Mouse (Mus musculus): Measurements from ENCODE around the gene Rbm45.
A peak's percentile ranks its signal among the peaks of the same experiment; 100 is the strongest.

Gene Rbm45

DNA sequence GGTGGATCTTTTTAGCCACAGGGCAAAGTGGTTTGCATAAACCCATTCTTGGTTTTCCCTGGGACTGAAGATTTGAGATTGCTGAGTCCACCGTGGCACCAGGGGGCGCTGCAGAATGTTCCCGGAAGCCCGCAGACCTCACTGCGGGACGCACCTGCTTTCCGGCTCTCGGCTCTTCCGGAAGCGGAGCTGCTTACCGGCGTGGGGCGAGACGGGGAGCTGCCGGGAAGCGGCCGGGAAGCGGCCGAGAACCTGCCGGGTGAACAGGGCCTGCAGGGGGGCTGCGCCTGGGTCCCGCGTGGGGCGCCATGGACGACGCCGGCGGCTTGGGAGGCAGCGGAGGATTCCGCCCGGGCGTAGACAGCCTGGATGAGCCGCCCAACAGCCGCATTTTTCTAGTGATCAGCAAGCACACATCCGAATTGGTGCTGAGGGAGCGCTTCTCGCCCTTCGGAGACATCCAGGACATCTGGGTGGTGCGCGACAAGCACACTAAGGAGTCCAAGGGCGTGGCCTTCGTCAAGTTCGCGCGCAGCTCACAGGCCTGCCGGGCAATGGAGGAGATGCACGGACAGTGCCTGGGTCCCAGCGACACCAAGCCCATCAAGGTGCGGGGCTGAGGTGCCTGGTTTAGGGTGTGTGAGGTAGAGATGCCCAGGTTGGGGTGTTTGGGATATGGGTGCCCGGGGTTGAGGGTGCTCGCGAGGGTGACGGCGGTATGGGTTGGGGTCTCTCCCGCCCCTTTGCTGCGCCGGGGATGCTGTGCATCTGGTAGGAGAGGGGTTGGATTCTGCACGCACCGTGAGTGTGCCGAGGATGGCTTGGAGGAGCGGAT is at the start of gene Rbm45:
Rbm45 (plus strand) TSS at position 164 of the 835 bp plus-strand sequence.
- DNase-seq, result peak; percentile 79

DNA sequence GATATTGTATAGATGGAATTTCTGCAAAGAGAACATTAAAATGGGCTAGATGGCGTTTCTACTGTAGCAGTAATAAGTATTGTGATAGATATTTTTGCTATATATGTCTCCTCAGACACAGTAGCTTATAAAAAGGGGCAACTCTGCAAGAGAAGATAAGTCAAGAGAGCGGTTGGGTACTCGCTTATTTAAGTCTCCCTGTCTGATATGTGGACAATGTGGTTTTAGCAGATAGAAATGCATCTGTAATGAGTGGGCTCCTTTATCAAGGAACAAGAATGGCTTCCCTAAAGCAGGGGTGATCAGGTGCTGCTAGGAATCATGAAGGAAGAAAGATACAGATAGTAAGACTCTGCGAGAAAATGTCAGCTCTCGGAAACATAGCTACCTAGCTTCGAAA is 49.4 kb upstream of the Rbm45 start:
- DNase-seq, result no peak

DNA sequence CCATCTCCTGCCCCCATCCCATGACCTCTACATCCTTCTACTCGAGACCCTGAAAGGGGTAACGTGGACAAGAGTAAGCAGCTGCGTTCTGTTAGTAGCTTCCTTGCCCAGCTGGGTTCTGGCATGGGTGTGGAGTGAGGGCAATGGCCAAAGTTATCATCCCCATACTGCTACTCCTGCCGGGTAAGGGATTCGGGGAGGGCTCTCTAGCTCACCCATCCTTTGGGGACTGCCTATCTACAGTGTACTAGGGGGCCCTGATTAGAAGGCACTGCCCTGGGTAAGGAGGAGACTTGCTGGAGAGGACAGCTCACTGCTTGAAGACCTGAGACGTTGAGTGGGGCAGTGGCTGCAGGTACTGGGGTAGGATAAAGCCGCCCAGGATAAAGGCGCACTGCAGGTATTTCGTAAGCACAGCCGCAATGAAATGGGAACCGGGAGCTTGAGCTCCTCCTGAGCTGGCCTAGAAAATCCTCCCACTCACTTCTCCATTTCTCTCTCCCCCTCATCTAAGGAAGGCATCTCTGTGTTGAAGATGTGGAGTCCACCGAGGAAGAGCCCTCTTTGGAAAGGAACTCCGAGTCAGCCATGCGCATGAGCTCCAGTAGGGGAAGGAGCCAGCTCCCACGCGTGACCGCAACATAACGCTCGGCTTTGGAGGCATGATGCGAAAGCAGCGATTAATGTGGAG is 46.5 kb upstream of the Rbm45 start:
- DNase-seq, result no peak

DNA sequence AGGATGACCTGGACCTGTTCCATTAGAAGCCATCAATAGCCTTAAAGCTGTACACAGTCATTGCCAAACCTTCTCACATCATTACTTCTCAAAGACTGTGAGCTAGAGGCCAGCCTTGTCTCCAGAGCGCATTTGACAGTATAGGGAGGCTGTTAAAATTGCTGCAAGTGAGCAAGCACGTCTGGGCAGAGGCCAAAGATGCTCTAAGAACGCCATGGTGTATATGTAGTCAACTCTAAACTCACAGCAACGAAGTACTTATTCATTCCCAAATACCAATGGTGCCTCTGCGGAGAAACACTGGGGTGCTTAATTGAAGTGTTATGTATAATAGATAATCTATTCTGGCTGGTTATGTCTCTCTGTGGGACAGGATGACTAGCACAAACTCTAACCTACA is 45.3 kb upstream of the Rbm45 start:
- DNase-seq, result no peak

DNA sequence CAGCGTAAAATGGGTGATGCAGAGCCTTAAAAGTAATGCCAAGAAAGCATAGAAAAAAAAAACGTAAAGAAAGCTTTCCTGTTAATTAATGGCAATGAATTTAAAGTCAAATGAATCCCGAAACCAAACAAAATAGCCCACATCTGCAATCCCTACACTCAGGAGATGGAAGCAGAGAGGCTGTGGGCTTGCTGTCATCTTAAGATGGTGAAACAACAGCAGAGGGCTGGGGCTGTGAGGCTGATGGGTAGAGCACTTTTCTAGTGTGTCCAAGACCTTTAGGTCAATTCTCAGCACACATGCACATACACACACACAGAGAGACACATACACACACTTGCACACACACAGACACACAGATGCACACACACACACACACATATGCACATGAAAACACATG is 43.6 kb upstream of the Rbm45 start:
- DNase-seq, result no peak

DNA sequence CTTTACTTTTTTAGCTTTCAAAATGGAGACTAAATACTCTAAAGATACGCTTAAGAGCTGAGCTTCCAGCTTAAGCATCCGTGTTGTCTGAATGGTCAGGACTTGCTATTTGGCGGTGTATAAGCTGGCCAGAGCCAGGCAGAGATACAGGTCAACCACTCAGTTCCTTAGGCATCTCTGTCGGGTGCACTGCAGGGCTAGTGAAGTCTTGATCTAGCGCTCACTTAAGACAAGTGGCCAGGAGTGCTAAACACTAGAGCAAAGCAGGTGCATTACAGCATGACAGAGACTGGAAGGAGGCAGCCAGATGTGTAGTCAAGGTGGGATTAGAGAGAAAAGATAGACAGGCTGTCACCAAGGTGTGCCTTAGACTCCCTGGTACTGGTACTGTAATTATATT is 39.7 kb upstream of the Rbm45 start:
- DNase-seq, result no peak

DNA sequence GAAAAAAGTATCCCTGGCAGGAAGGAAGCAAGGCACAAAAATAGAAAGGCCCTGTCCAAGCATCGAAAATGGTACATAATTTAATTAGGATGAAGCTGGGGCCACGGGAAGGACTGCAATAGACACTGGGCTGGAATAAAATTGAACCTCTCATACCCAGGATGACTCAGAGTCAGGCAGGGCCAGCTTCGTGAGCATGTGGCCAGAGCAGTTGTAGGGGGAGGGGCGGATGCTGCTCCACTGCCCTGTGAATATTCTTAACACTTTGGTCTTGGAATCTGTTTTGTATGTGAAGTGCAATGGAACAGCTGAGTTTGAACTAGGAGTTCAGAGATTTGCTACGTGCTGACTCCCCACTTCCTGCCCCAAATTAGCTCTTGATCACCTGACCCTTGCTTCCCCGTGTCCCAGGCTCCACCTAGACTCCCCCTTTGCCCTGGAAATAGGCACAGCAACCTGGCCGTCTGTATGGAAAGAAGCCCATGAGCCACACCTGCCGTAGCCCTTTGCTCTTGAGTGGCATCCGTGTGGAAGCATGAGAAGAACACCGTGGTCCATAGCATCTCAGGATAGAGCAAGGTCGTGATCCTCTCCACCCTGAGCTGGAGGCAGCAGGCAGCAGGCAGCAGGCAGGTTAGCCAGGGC is 37.5 kb upstream of the Rbm45 start:
- no peak for DNase-seq

DNA sequence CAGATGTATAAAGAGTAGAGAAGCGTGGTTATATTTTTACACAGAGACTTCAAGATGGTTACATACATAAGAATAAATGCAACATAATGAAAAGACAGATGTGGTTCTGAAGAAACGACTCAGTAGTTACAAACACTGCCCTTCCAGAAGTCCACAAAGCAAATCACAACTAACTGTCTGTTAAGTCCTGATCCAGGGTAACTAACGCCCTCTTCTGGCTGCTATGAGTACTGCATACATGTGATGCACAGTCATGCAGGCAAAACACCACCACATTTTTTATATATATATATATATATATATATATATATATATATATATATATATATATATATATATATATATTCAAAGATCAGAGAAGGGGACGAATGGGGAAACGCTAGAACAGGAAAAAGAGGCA is 35.2 kb upstream of the Rbm45 start:
- DNase-seq, result no peak

DNA sequence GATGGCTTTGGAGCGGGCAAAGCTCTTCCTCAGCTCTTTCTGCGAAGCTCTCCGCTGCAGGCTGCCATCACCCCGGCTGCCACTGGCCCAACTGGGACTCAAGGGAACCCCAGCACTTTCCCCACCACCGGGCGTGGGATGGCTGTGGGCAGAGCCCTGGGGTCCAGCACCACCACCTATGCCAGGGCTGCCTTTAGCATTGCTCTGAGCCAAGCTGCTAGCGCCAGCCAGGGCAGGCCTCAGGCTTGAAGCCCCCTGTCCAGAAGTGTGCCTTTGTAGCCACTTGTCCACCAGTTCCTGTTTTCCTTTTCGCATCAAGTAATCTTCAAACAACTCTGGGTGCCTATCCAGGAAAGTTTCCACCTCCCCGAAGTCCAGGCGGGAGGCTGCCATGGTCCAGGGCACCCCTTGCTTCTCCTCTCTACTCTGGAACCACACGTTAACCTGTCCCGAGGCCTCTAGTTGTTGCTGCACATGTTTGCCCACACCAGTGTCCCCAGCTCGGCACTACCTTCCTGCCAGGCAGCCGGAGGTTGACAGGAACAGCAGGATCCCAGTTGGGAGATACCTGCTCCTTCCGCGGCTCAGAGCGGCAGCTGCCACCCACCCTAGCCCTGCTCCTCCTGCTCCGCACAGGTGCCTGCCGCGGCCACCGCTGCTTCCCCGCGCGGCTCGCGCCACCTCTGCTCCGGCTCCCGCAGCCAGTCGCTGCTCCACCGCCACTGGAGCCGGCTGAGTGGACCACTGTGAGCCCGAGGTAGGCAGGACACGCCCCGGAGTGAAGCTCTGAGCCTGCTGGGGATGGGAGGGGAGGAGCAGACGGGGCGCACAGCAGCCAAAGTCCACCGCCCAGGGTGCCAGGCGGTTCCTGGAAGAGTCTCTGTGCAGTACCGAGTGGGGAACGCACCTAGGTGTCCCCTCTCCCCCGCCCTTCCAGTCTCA is 31.3 kb upstream of the Rbm45 start, which contains the start of gene Pde11a:
Pde11a (minus strand) TSS at position 560 of the 942 bp plus-strand sequence.
- peak; percentile 83 for DNase-seq

DNA sequence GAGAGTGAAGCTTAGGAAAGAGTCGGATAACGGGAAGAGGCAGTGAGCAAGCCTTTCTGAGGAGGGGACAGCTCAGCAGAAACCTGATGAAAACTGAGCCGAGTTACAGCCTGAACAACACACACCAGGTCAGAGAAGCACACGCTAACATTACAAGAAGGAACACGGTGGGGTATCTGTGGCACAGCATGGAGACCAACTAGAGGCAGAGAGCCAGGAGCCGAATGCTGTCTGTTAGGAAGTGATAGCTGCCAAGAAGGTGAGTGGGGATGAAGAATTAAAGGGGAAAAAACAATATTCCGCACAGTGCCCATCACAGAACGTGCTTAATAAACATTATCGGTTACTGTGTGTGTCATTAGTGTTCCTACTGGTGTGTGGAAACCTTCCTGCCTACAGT is 27.6 kb upstream of the Rbm45 start:
- no peak for DNase-seq

DNA sequence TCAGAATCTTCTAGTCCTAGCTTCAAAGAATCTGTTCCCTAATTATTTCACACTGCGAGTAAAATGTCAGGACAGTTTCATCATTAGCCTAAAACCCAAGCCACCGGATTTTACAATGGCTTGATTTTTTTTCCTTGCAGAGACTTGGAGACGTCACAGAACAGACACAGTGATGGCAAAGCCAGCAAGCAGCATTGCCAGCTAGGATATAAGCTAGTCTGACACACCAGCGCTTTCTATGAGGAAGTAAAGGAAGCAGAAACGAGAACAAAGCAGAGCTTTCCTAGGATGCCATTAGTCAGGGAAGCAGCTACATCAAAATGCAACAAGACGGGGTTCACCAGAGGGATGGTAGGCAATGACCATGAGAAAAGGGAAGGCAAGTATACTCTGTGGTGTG is 21.9 kb upstream of the Rbm45 start:
- DNase-seq, result no peak

DNA sequence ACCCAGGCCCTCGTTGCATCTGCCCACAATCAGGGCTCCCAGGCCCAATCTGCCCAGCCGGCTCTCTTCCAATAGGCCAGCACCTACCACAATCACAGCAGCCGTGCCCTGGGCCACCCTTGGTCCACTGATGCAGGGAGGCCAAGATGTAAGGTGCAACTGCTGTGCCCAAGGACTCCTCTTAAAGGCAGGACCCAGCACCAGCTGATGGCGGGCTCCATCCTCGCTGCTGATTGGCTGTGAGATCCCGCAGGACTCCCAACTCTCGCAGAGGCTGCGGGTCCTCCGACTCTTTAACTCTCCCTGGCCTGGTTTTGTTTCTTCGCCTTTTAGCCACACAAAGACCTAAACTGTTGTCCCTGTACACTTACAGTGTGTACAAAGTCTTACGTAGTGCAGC is 9.6 kb upstream of the Rbm45 start, which contains the start of gene Cyct:
Cyct (minus strand) TSS at position 225 of the 400 bp plus-strand sequence.
- no peak for DNase-seq

DNA sequence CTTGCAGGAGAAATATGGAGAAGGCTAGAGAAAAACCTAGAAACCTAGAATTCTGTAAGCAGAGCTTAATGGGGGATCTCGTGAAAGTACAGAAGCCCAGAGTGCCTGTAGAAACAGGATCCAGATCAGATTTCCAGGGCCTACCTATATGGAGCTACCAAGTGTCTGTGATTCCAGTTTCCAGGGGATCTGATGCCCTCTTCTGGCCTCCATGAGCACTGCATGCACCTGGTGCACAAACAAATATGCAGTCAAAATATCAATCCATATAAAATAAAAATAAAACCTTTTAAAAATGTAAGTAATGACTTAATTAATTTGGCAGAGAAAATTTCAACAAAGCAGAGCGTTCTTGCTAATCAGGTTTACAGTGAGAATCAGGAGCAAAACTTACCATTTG is 7.7 kb upstream of the Rbm45 start:
- DNase-seq, result no peak

DNA sequence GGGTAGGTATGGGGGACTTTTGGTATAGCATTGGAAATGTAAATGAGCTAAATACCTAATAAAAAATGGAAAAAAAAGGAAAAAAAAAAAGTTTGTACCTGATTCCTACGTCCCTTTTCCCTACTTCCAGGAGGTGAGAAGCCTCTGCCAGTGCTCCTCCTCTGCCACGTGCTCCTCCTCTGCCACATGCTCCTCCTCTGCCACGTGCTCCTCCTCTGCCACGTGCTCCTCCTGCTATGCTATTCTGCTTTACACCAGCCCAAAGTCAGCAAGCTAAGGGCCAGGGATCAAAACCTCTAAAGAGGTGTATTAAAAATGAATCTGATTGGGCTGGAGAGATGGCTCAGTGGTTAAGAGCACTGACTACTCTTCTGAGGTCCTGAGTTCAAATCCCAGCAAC is 4.0 kb upstream of the Rbm45 start:
- DNase-seq, result no peak

DNA sequence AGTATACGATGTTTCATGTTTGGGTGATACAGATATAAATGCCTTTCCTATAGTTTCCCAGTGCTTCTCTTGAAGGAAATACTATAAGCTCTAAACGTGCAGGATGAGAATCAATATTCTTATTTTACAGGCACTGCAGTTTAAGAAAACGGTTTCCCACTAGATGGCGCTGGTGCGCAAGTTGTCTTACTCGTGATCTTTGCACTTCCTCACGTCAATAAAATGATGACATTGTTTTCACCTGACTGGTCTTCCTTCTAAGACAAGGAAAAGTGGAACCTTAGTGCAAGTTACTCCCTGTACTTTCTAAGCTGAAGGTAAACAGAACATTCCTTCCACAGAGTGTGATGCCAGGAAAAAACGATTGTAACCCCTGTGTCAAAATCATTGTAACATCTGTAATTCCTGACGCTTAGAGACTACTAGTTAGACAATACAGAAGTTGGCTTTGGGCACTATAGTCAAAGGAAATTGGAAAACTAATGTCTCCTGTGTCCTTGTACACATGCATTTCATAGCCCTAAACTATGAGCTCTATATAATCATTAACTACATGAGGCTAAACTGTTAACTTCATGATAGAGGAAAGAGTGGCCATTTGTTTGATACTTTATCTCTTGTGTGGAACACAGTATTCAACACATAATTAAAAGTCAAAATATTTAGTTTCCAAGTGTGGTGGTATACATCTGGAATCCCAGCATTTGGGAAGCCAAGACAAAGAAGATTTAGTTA is 2.4 kb upstream of the Rbm45 start:
- peak; percentile 65 for DNase-seq

DNA sequence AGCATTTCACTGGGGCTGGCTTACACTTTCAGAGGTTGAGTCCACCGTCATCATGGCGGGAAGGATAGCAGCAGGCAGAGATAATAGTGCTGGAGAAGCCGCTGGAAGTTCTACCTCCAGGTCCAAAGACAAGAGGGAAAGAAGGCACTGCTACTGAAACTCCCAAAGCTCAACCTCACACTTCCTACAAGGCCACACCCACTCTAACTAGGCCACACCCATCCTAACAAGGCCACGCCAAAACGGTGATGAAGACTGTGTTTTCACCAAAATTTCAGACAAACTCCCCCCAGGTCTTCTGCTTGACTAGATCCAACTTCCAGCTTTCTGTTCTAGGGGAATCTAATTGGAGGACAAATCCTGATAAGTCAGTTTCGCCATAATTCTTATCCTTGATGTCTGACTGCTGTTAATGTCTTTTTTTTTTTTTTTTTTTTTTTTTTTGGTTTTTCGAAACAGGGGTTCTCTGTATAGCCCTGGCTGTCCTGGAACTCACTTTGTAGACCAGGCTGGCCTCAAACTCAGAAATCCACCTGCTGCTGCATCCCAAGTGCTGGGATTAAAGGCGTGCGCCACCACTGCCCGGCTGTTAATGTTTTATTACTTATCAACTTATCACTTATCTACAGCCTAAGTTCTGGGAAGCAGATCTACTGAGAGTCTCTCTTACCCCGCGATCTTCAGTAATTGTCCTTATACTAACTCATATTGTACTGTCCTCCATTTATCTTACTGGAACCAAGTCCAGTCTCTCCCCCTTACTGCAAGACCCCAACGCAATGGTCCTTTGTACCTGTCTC is 723 bp upstream of the Rbm45 start:
- no peak for DNase-seq

DNA sequence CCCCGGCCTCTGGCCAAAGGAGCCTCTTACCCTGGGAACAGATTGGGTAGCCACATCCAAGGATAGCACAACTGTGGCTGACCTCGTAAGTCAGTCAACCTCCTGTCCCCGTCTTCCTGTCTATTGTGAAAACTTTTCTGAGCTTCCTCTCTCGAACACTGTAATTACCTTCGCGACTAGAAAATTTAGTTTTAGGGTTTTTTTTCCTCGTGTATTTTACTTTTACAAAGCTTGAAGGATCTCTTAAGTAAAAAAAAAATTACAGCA is 805 bp downstream of the Rbm45 start:
- DNase-seq, result no peak

DNA sequence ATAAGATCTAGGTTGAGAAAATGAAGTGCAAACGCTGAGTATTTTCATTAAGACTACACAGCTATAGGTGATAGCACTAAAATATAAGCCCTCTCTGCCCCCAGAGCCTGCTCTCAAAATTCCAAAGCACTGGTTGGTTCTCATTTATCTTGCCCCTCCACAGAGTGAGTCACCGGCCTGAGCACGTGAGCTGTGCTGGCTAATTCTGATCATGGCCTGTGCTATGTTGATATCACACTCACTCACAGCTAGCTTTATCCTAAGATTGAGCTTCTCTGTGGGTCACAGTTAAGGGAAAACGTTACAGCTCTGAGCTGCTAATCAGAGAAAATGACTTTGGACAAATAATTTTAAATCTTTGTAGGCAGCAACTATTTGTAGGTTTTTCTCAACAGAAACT is 2.5 kb downstream of the Rbm45 start:
- DNase-seq, result no peak

DNA sequence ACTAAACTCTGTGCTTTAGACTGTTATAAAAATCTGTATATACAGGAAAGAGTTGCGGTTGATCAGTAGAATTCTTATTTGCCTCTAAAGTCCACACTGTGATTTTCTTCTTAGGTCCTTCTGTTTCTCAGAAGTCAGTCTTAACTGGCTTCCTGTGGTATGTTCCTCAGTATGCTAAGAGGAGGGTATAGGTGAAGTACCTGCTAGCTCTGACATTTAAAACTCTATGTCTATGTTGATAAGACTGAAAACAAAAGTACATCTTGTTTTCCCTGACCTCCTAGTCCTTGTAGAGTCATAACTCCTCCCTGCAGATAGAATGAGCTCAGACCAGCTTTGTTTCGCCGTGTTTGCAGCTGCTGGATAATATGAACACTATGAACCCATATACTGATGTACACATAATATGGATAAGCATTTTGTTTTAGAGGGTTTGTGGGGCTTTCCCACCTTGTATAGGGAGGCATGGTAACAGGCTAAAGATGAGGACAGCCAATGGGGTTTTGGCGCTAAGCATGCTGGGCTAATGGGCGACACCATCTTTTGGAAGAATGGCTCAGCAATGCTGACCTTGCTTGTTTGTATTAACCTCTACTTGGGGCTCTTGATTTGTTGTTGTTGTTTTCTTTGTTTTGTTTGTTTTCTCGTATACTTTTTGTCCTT is 4.9 kb downstream of the Rbm45 start:
- no peak for DNase-seq

DNA sequence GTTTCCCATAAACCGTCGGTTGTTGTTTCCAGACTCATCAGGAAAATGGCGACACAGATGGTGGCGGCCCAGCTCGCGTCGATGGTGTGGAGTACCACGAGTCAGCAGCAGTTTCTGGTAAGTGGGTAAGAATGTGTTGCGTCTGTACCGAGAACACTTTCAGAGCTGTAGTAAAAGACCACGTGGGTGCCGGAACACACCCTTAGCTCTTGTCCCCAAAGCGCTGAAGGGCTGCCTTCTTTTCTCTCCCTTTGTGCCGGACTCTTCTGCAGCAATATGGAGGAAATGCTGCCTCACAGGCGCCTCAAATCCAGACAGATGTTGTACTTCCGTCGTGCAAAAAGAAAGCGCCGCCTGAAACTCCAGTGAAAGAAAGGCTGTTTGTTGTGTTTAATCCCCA is 8.9 kb downstream of the Rbm45 start:
- DNase-seq, result no peak

DNA sequence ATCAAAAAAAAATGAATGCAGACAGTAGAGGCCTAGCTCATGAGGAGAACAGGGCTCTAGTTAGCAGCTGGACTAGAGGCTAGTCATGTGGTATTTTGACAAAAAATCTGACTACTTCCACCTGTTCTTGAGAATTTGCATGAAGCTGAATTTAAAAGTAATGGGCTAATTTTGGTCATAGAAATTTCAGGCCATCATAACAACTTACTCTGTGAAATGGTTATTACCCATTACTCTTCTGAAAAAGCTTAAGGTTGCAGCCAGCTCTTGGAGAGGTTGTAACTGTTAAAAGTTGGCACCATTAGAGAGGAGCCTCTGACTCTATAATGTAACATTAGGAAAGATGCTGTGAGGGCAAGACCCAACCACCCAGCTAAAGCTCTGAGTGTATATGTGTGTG is 16.7 kb downstream of the Rbm45 start:
- DNase-seq, result no peak

Measured in kidney, adult 11 months (tissue).